Mouse (Mus musculus) myocyte (in vitro differentiated cells): ENCODE data around the gene Pdcd7.

Experiments
- MAX ChIP-seq: IDR thresholded peaks from one replicate; pipeline ENCODE4 v1.6.1; 2011; ENCODE audit warnings: low read depth, mild to moderate bottlenecking, control low read depth
- MYOG ChIP-seq, 3 experiments: IDR thresholded peaks; one replicate each; pipeline ENCODE4 v1.6.1; 2011; ENCODE audit warnings: control low read depth in 2 of 3, low read depth in 2 of 3, mild to moderate bottlenecking in 2 of 3; ENCODE audit not compliant: insufficient read length in 2 of 3, control insufficient read depth in 1 of 3, insufficient read depth in 1 of 3
- POLR2A ChIP-seq: IDR thresholded peaks from one replicate; pipeline ENCODE4 v1.6.1; 2011; ENCODE audit warnings: low read depth, mild to moderate bottlenecking, control low read depth, moderate library complexity; ENCODE audit not compliant: insufficient read length
- TCF12 ChIP-seq: IDR thresholded peaks from one replicate; pipeline ENCODE4 v1.6.1; 2011; ENCODE audit warnings: mild to moderate bottlenecking, control low read depth; ENCODE audit not compliant: poor library complexity, insufficient read depth, severe bottlenecking

DNA sequence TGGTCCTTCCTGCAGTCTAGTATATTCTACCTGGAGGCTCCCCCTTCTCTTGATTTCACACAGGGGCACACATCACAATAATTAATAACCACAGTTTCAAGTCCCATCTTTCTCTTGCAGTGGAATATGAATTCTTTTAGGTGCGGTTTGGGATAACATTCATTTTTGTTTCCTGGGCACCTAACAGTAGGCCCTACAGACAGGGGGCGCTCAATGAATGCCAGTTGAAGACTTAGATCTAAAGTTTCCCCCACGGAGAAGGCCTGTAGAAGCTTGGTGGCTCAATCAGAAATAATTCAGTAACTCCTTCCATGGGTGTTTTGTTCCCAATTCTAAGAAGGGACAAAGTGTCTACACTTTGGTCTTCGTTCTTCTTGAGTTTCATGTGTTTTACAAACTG, 26.5 kb downstream of the Pdcd7 start:
- TF ChIP-seq POLR2A (no peak), MAX (no peak), TCF12 (no peak), MYOG (IDR thresholded peaks at IDR 0.05; ENCODE audit: control insufficient read depth in 1 of 3, insufficient read depth in 1 of 3, insufficient read length in 2 of 3, low read depth in 2 of 3) (no peak)
